Mouse (Mus musculus): ENCODE measurements around the gene Tmed10.

DNA sequence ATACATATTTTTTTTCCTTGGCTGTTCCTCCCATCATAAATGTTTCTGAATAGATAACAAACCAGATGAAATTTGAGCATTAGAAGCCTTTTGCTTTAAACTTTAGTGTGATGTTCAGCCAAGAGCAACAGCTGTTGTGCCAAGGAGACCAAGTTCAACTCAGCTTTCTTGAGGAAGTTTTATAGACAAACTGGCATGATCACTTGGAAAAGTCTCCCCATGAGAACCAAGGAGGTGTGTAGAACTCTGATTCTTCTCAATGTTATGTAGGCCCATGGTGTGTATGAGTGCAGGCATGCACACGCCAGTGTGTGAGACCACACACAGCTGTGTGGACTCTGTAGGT, 75.8 kb downstream of the Tmed10 start:
- TF ChIP-seq CTCF (conservative IDR thresholded peaks at IDR 0.05; ENCODE audit: low read length) = no peak
- TF ChIP-seq POU5F1 (IDR thresholded peaks at IDR 0.05; ENCODE audit: borderline replicate concordance, low read length) = no peak

Data from E14TG2a.4 (cell line).